Mouse (Mus musculus) liver, postnatal 0 days (tissue): ENCODE measurements around the gene Lingo2.

Experiments used
- CTCF ChIP-seq: sonication (generic); IDR thresholded peaks from 2 replicates; pipeline ENCODE4 v1.5.1; 2016; ENCODE audit warnings: antibody characterized with exemption, low read depth
- EP300 ChIP-seq: IDR thresholded peaks from 2 replicates; pipeline ENCODE4 v1.6.1; 2016; ENCODE audit warnings: antibody characterized with exemption, low read depth, mild to moderate bottlenecking

GRCm38 (mm10) chr4:36040361-36040760 is 911.2 kb downstream of the Lingo2 start:
- TF ChIP-seq CTCF (no peak), EP300 (no peak)
